Comparison of ENCODE assay signal across 18 mouse cellular contexts in genomic region chr11:3431515-3431914, GRCm38 (mm10). TPM values are rescaled to one million over a fixed set of nuclear protein-coding genes. Genes with fewer than 3 reads are reported as not detected.
DNase-seq lines count a peak whose midpoint lies in the region; ATAC-seq and TF ChIP-seq lines count a peak whose summit lies in the region.
"Had no signal": no experiment of that assay in that cellular context is flagged by ENCODE, and none has a peak within 500 bp of the region (broad histone marks: within the 10 kb centered on the region; RNA-seq: fewer than 3 reads in every experiment).

No protein-coding gene starts in this region.

- TF ChIP-seq CTCF in midbrain, postnatal 0 days (IDR thresholded peaks at IDR 0.05), result no peak

- no peaks in the 10 kb centered on the region for H3K27me3 ChIP-seq in midbrain, embryonic 11.5 days (ENCODE audit: control insufficient read depth, insufficient read depth, low read length)
- no peaks in the 10 kb centered on the region for H3K27me3 ChIP-seq in midbrain, postnatal 0 days (ENCODE audit: insufficient read depth, low read length)
- H3K27me3 ChIP-seq in myocyte (ENCODE audit: control insufficient read depth, insufficient read depth, insufficient read length), result no peaks in the 10 kb centered on the region
- H3K27me3 ChIP-seq: CH12.LX, Patski had no signal

- 92% methylated on average over 3 of the region's 3 CpGs for WGBS in midbrain, embryonic 11.5 days
- 85% methylated on average over 3 of the region's 3 CpGs for WGBS in midbrain, postnatal 0 days

- H3K36me3 ChIP-seq in midbrain, embryonic 11.5 days (ENCODE audit: control insufficient read depth, insufficient read depth, low read length), result no peaks in the 10 kb centered on the region
- H3K36me3 ChIP-seq in midbrain, postnatal 0 days (ENCODE audit: insufficient read depth, low read length), result no peaks in the 10 kb centered on the region
- H3K36me3 ChIP-seq in myocyte (ENCODE audit: control insufficient read depth, insufficient read depth), result peaks cover 33% of the 10 kb centered on the region

- H3K4me3 ChIP-seq in midbrain, embryonic 11.5 days (ENCODE audit: low read depth, low read length), result no peak overlapping the region
- H3K4me3 ChIP-seq in midbrain, postnatal 0 days (ENCODE audit: low read depth, low read length), result no peak overlapping the region
- peak overlapping the region; percentile 23 for H3K4me3 ChIP-seq in myocyte

- ATAC-seq in midbrain, embryonic 11.5 days (ENCODE audit: low FRiP score), result no peak
- ATAC-seq in midbrain, postnatal 0 days (ENCODE audit: low FRiP score), result no peak
- peak; percentile 50; the same call in 1 of the 2 replicates for ATAC-seq in monocyte, adult 5-6 weeks (replicated peaks; ENCODE audit: insufficient number of reproducible peaks, low FRiP score, low TSS enrichment, poor library complexity, severe bottlenecking)
- ATAC-seq: activated CD4-positive, CD25-positive, alpha-beta regulatory T cell, adult 4 months; CD4-positive, CD25-positive, alpha-beta regulatory T cell, adult 4 months; Patski had no signal

- peaks cover 71% of the 10 kb centered on the region for H3K79me2 ChIP-seq in myocyte (ENCODE audit: control insufficient read depth, insufficient read depth)

- DNase-seq in heart, adult 11 months, result peak; percentile 64
- no peak for DNase-seq in heart, adult 9 months (ENCODE audit: low spot score in 2 of 2)
- peak; percentile 41 for DNase-seq in midbrain, embryonic 11.5 days (ENCODE audit: low spot score, missing footprints)
- no peak for DNase-seq in midbrain, postnatal 0 days (ENCODE audit: low spot score)
- DNase-seq in adrenal gland, adult 8-10 months, result no peak
- no peak for DNase-seq in ovary, adult 18-20 months (ENCODE audit: low spot score)
- DNase-seq: B cell, adult 2 months; cerebellum, adult 11 months; cerebellum, adult 11-12 months; cerebellum, adult 18-20 months had no signal

- no peaks in the 10 kb centered on the region for H3K4me1 ChIP-seq in midbrain, embryonic 11.5 days (ENCODE audit: control insufficient read depth, insufficient read depth, low read length)
- H3K4me1 ChIP-seq in midbrain, postnatal 0 days (ENCODE audit: insufficient read depth, low read length), result no peaks in the 10 kb centered on the region

- TF ChIP-seq POLR2A in myocyte (IDR thresholded peaks at IDR 0.05; ENCODE audit: insufficient read length, low read depth), result no peak

- H3K27ac ChIP-seq in midbrain, embryonic 11.5 days (ENCODE audit: low read depth, low read length), result no peak overlapping the region
- no peak overlapping the region for H3K27ac ChIP-seq in midbrain, postnatal 0 days (ENCODE audit: low read depth, low read length)

- no peak overlapping the region for H3ac ChIP-seq in myocyte (ENCODE audit: control insufficient read depth, insufficient read length)

- H3K9ac ChIP-seq in midbrain, embryonic 11.5 days (ENCODE audit: low read length), result no peak overlapping the region
- H3K9ac ChIP-seq in midbrain, postnatal 0 days (replicated peaks; ENCODE audit: low read length, poor library complexity, severe bottlenecking), result no peak overlapping the region

- no peak overlapping the region for H3K4me2 ChIP-seq in midbrain, embryonic 11.5 days
- no peak overlapping the region for H3K4me2 ChIP-seq in midbrain, postnatal 0 days (ENCODE audit: low read depth, low read length, poor library complexity, severe bottlenecking)
- peak overlapping the region; percentile 50 for H3K4me2 ChIP-seq in myocyte (ENCODE audit: low read depth)

- H3K9me3 ChIP-seq in midbrain, embryonic 11.5 days (ENCODE audit: control insufficient read depth, low read length), result no peaks in the 10 kb centered on the region
- H3K9me3 ChIP-seq in midbrain, postnatal 0 days (ENCODE audit: low read length), result no peaks in the 10 kb centered on the region
- H3K9me3 ChIP-seq: G1E had no signal

TF ChIP-seq in myocyte, 11 proteins besides CTCF, POLR2A, EP300 and RAD21:
- TF ChIP-seq REST (IDR thresholded peaks at IDR 0.05; ENCODE audit: insufficient read depth, insufficient read length), result no peak
- TF ChIP-seq E2F4 (IDR thresholded peaks at IDR 0.05; ENCODE audit: insufficient read depth), result no peak
- TF ChIP-seq MYOG (IDR thresholded peaks at IDR 0.05; ENCODE audit: control insufficient read depth in 1 of 3, insufficient read depth in 1 of 3, insufficient read length in 2 of 3, low read depth in 2 of 3), result no peak
- no peak for TF ChIP-seq SRF (IDR thresholded peaks at IDR 0.05; ENCODE audit: control insufficient read depth, insufficient read length, low read depth)

RNA-seq across cellular contexts. Expression of gene Rnf185, which starts 20.6 kb away (rescaled TPM):
- polyA plus RNA-seq in midbrain, embryonic 11.5 days (2014; fragmentation: Nextera tagmentation; extraction: Ambion mirVana), result 51.9 and 54.3 TPM in 2 replicates
- total RNA-seq in midbrain, postnatal 0 days (2014; rRNA removed), result 43.6 and 46.8 TPM in 2 replicates
- 36.9 and 39.6 TPM in 2 replicates for polyA plus RNA-seq in midbrain, postnatal 0 days (2015; fragmentation: Nextera tagmentation; extraction: Ambion mirVana)
- total RNA-seq in monocyte, adult 5-6 weeks (2017), result 14.4 to 15.7 TPM (median 14.5 TPM) in 3 replicates
- polyA plus RNA-seq in myocyte (2012; fragmentation: generic; extraction: Trizol), result 47.2 TPM
- 10 to 100 TPM; 34.8 to 45.3 (median 38.5) TPM for total RNA-seq in adrenal gland, adult 8-10 months (2022)

RNA-seq across cellular contexts. Expression of gene Limk2, which starts 22.5 kb away (rescaled TPM):
- 62.6 and 63.4 TPM in 2 replicates for polyA plus RNA-seq in midbrain, embryonic 11.5 days (2014; fragmentation: Nextera tagmentation; extraction: Ambion mirVana)
- total RNA-seq in midbrain, postnatal 0 days (2014; rRNA removed), result 250 and 290 TPM in 2 replicates
- 134 and 149 TPM in 2 replicates for polyA plus RNA-seq in midbrain, postnatal 0 days (2015; fragmentation: Nextera tagmentation; extraction: Ambion mirVana)
- total RNA-seq in monocyte, adult 5-6 weeks (2017), result 19.9 to 43.2 TPM (median 21.4 TPM) in 3 replicates
- 37.8 TPM for polyA plus RNA-seq in myocyte (2012; fragmentation: generic; extraction: Trizol)
- total RNA-seq in adrenal gland, adult 8-10 months (2022), result 10 to 100 TPM; 19.4 to 36.8 (median 32.2) TPM

RNA-seq across cellular contexts. Expression of gene Pla2g3, which starts 56.6 kb away (rescaled TPM):
- 0.38 and 0.54 TPM in 2 replicates for polyA plus RNA-seq in midbrain, embryonic 11.5 days (2014; fragmentation: Nextera tagmentation; extraction: Ambion mirVana)
- total RNA-seq in midbrain, postnatal 0 days (2014; rRNA removed), result 27.4 and 33.1 TPM in 2 replicates
- polyA plus RNA-seq in midbrain, postnatal 0 days (2015; fragmentation: Nextera tagmentation; extraction: Ambion mirVana), result 15.4 and 20.1 TPM in 2 replicates
- 0.29 to 3.8 TPM in 2 of 3 replicates, not detected in the other for total RNA-seq in monocyte, adult 5-6 weeks (2017)
- 0.62 TPM for polyA plus RNA-seq in myocyte (2012; fragmentation: generic; extraction: Trizol)
- total RNA-seq in adrenal gland, adult 8-10 months (2022), result under 1 TPM; 0.17 to 0.59 (median 0.43) TPM
- total RNA-seq: CH12.LX, ES-E14 had no signal
- polyA plus RNA-seq: G1E had no signal

Comparison
In these comparisons a context has a peak if more than half of its experiments do, and no peak if none do; other contexts are left out.
1. DNase-seq: peak in heart, adult 11 months (single experiment) and midbrain, embryonic 11.5 days (single experiment); none in heart, adult 9 months (0 of 2), midbrain, postnatal 0 days (single experiment), adrenal gland, adult 8-10 months (single experiment) and ovary, adult 18-20 months (single experiment).